Mouse (Mus musculus): ENCODE data around the gene Mapkap1. TPM values are rescaled to one million over a fixed set of nuclear protein-coding genes. Genes with fewer than 3 reads are reported as not detected.
A peak's percentile ranks its signal among the peaks of the same experiment; 100 is the strongest.

Gene Mapkap1
- total RNA-seq, 2 experiments from 2014 or later: 29.7 to 37.8 TPM

DNA sequence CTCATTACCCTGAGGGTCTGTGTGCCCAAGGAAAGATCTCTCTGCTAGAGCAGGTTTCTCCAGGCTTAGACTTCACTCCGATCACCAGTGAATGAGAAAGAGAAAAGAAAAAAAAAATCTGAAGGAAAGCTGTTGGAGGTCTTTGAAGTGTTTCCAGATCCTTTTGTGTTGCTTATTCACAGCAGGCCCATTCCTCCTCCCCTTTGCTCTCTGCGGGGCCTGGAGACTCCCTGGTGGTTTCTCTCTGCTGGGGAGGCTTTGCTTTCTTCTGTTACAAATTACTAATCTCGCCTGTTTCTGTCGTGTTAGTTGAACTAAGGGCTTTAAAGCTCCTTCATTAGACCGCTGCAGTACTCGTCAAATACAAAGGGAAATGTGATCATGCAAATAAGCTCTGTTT, 163.8 kb downstream of the Mapkap1 start:
- no peak for ATAC-seq (ENCODE audit: poor library complexity, severe bottlenecking)

GRCm38 (mm10) chr2:34571096-34571495, 164.5 kb downstream of the Mapkap1 start:
- ATAC-seq (ENCODE audit: poor library complexity, severe bottlenecking): no peak

- no peak for ATAC-seq (ENCODE audit: poor library complexity, severe bottlenecking)
These were observed 166.5 kb downstream of the Mapkap1 start for GRCm38 (mm10) chr2:34573073-34573472.

DNA sequence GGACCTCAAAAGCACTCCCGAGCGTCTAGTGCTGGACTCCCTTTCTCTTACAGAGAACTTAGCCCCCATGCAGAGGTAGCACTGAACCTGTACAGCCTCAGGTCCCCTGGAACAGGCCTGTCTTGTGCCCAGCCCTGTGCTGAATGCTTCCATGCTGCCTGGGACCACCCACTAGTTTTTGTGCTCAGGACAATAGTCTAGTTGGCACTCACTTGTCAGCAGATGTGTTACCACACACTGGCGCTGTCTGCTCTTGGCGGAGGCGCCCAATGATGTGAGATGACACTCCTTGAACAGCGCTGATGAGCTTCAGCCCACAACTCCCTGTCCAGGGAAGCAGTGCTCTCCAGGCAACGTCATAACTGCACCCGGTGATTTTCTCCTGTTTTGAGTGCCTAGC, 182.0 kb downstream of the Mapkap1 start:
- no peak for ATAC-seq (ENCODE audit: poor library complexity, severe bottlenecking)

- no peak for ATAC-seq (ENCODE audit: poor library complexity, severe bottlenecking)
These were observed 185.3 kb downstream of the Mapkap1 start for GRCm38 (mm10) chr2:34591721-34592360.

GRCm38 (mm10) chr2:34592361-34592960, 185.9 kb downstream of the Mapkap1 start:
- no peak for ATAC-seq (ENCODE audit: poor library complexity, severe bottlenecking)

DNA sequence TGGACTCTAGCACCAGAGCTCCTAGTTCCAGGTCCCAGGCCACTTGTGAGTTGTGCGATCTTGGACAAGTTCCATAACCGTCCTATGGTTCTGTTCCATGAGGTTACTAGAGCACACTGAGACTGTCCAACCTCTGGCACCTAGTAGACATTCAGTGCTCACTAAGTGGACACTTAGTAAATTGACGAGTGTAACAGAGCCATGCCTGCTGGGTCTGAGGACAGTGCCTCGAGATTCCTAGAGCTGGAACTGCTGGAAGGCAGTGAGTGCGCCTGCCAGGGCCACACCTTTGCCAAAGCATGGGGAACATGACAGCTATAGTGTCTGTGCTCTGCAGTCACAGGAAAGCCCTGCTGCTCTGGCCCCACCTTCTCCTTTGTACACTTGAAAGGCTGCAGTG, 187.4 kb downstream of the Mapkap1 start:
- no peak for ATAC-seq (ENCODE audit: poor library complexity, severe bottlenecking)

DNA sequence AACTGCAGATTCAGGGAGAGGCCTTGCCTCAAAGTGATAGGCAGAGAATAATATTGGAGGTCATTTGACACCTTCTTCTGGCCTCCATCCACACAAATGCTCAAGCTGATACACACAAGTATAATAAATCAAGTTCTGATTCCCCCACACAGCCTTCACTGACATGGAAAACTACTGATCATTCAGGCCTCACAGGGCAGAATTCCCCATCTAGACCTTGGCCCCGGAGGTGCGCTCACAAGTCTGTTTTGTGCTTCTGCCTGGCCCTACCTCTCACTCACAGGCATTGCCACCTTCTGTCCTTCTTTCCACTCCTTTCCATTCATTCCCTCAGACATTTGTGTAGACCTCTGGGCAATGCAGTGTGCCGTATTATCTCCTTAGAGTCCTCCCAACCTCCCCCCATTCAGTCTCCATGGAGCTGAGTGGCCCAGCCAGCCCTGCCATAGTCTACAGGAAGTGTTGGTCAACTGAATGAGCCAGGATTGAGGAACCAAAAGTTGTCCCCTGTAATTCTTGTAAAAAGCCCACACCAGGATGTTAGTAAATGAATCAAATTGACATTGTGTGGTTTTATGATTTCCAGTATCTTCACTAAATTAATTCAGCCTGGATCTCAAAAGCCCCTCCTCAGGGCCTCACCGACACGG, 193.2 kb downstream of the Mapkap1 start:
- peak; percentile 43 for ATAC-seq (ENCODE audit: poor library complexity, severe bottlenecking)

- no peak for ATAC-seq (ENCODE audit: poor library complexity, severe bottlenecking)
These were observed 194.2 kb downstream of the Mapkap1 start for GRCm38 (mm10) chr2:34600734-34601133.

DNA sequence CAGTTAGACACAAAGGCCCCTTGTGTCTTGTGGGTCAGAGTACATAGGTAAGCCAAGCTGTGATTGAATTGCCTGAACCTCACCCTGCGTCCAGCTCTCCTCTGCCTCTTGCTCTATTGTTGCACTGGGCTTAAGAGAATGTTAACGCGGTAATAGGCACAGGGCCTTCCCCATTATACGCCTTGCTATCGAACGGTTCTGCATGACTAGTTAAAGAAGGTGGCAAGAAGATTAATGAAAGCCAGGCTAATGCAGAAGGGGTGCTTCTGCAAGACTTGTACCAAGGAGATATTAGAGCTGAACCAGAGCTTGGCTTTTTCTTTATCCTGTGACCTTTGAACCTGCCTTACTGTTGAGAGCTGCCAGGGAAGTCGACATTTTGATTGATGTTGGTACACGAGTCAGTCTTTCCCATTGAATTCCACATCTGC, 195.6 kb downstream of the Mapkap1 start:
- ATAC-seq (ENCODE audit: poor library complexity, severe bottlenecking): no peak

DNA sequence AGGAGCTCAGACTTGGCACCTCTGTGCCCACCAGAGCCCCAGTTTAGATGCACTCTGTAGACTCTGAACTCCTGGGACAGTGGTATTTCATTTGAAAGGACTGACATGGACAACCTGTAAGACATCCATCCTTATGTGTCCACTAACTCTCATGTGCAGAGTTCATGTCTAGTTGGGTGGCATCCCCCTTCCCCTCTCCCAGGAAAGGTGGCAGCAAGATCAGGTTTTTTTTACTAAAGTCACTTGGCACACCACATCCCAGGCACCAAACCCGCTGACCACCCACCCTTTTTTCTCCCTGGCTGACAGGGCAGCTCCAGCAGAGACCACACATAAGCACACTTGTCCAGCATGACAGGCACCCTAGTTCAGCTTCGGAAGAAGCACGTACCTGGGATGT, 196.3 kb downstream of the Mapkap1 start:
- ATAC-seq (ENCODE audit: poor library complexity, severe bottlenecking): no peak

DNA sequence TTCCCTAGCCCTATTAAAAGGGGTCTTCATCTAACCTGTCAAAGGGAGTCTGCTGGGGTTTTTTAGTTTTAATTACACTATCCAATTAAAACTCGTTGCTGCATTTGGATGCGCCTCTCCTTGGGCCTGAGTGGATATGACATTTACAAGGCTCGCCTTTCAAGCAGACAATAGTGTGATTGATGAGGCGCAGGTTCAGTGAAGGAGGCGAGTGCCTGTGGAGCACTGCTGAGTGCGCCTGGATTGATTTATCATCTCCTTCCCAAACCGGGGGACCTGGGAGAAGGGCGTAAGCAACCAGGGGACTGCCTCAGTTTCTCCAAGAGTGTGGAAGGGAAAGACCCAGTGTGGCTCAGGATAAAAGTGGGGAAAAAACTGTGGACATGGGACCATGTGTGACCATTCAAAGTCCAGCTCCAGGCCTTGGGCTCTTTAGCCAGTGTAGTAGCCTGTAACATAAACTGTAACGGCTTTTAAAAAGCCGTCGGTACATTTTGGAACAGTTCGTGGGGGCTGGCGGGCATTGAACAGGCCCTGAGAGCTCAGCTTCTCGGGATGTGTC, 197.2 kb downstream of the Mapkap1 start:
- no peak for ATAC-seq (ENCODE audit: poor library complexity, severe bottlenecking)

DNA sequence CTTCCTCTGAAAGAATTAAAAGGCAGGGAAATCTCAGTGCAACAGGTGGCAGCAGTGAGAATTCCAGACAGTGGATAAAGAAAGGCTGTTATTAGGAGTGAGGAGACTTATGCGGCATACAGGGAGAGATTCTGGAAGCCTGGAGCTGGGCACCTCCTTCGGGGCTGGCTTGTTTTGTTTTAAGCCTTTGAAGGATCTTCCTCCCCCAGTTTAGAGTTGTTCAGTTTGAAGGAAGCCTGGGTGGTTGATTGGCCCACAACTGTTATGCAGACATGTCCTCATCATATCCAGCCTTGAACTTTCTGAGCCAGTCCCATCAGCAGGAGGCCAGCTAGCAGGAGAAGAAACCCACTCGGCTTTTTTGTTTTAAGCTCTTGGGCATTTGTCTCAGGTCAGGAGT, 198.5 kb downstream of the Mapkap1 start:
- ATAC-seq (ENCODE audit: poor library complexity, severe bottlenecking): no peak

GRCm38 (mm10) chr2:34608917-34609316, 202.3 kb downstream of the Mapkap1 start:
- no peak for ATAC-seq (ENCODE audit: poor library complexity, severe bottlenecking)

GRCm38 (mm10) chr2:34609516-34609915, 202.9 kb downstream of the Mapkap1 start:
- no peak for ATAC-seq (ENCODE audit: poor library complexity, severe bottlenecking)

- ATAC-seq (ENCODE audit: poor library complexity, severe bottlenecking): no peak
These were observed 214.3 kb downstream of the Mapkap1 start for GRCm38 (mm10) chr2:34620778-34621415.

DNA sequence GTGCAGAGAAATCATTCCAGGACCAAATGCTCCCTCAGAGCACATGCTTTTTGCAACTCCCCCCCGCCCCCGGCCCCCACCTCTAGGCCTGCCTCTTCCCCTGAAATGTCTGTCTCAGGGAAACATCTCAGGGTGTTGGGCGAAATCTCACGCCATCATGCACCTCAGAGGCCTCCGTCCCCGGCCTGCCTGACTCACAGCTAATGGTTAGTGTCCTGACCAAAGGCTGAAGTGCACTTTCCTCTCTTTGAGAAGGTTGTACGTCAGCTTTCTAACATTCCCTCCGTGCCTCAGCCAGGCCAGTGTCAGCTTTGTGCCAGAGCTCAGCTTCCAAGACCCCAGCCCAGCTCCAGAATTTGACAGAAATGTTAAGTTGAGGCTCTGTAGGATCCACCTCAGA, 214.9 kb downstream of the Mapkap1 start:
- no peak for ATAC-seq (ENCODE audit: poor library complexity, severe bottlenecking)

- ATAC-seq (ENCODE audit: poor library complexity, severe bottlenecking): no peak
These were observed 215.9 kb downstream of the Mapkap1 start for GRCm38 (mm10) chr2:34622518-34622917.

- ATAC-seq (ENCODE audit: poor library complexity, severe bottlenecking): no peak
These were observed 216.6 kb downstream of the Mapkap1 start for GRCm38 (mm10) chr2:34623181-34623580.

GRCm38 (mm10) chr2:34624076-34624475, 217.5 kb downstream of the Mapkap1 start:
- ATAC-seq (ENCODE audit: poor library complexity, severe bottlenecking): no peak
